ENCODE assay signal across 8 mouse cellular contexts in genomic region chr2:164878509-164879227, GRCm38 (mm10). TPM values are rescaled to one million over a fixed set of nuclear protein-coding genes. Genes with fewer than 3 reads are reported as not detected.
DNase-seq lines count a peak whose midpoint lies in the region; ATAC-seq and TF ChIP-seq lines count a peak whose summit lies in the region.

No protein-coding gene starts in this region.

- H3K36me3 ChIP-seq in spleen, adult 2 months (ENCODE audit: control insufficient read depth, insufficient read depth, low read length): peaks cover 2% of the 10 kb centered on the region; the same call in 1 of the 2 replicates

- DNase-seq in layer of hippocampus, adult 11-12 months (ENCODE audit: low spot score): peak; percentile 57
- DNase-seq in layer of hippocampus, adult 9-10 months (ENCODE audit: low spot score): no peak
- peak; percentile 73 to 76 for DNase-seq in heart, postnatal 10 days
- DNase-seq in kidney, postnatal 4 days: peak; percentile 72 to 82
- peak in 1 of 2 experiments; percentile 45 for DNase-seq in spleen, adult 2 months (ENCODE audit: low read depth in 1 of 2, low spot score in 2 of 2)

- no peaks in the 10 kb centered on the region for H3K27me3 ChIP-seq in spleen, adult 2 months (ENCODE audit: control insufficient read depth, insufficient read depth, low read length)

- H3K4me3 ChIP-seq in bone marrow macrophage, adult 2 months (ENCODE audit: insufficient read depth, low read length): peak overlapping the region; percentile 83
- peak overlapping the region; percentile 71 for H3K4me3 ChIP-seq in embryonic fibroblast, embryonic 13.5 days (ENCODE audit: insufficient read depth, low read length)
- H3K4me3 ChIP-seq in spleen, adult 2 months (ENCODE audit: extremely low read depth, insufficient read depth, insufficient read length): peak overlapping the region; percentile 96

- intact Hi-C loops in heart, postnatal 10 days (cut with DNase I): loop anchor here (1.0 kb wide), 1 partner anchor 45 kb away; the partner anchor contains the start of gene Neurl2

- ATAC-seq in megakaryocyte-erythroid progenitor cell, adult 5-6 weeks (replicated peaks; ENCODE audit: low FRiP score, low TSS enrichment, poor library complexity, severe bottlenecking): peak; percentile 54

- no peak for TF ChIP-seq CTCF in bone marrow macrophage, adult 2 months (IDR thresholded peaks at IDR 0.05; ENCODE audit: low read depth, low read length)
- no peak for TF ChIP-seq CTCF in embryonic fibroblast, embryonic 13.5 days (IDR thresholded peaks at IDR 0.05; ENCODE audit: borderline replicate concordance, insufficient read depth, low read length)
- TF ChIP-seq CTCF in spleen, adult 2 months (IDR thresholded peaks at IDR 0.05; ENCODE audit: extremely low read depth, insufficient read depth, insufficient read length, insufficient replicate concordance): no peak

- peak overlapping the region; percentile 97 for H3K27ac ChIP-seq in bone marrow macrophage, adult 2 months (ENCODE audit: insufficient read depth, low read depth, low read length)
- H3K27ac ChIP-seq in embryonic fibroblast, embryonic 13.5 days (ENCODE audit: insufficient read depth, low read length): peak overlapping the region; percentile 15; the same call in 1 of the 2 replicates
- H3K27ac ChIP-seq in spleen, adult 2 months (ENCODE audit: insufficient read depth, low read length): peak overlapping the region; percentile 84

- TF ChIP-seq POLR2A in bone marrow macrophage, adult 2 months (IDR thresholded peaks at IDR 0.05; ENCODE audit: borderline replicate concordance, low read depth, low read length): no peak
- TF ChIP-seq POLR2A in embryonic fibroblast, embryonic 13.5 days (IDR thresholded peaks at IDR 0.05; ENCODE audit: low read depth, low read length): 0 out of 2 replicates have a peak, but pooled peaks have one; percentile 60
- no peak; the same call in 1 of the 2 replicates for TF ChIP-seq POLR2A in spleen, adult 2 months (IDR thresholded peaks at IDR 0.05; ENCODE audit: low read depth, low read length)

- under 1% methylated on average over 28 of the region's 28 CpGs for WGBS in spleen, adult 2 months

- H3K4me1 ChIP-seq in bone marrow macrophage, adult 2 months (ENCODE audit: control insufficient read depth, insufficient read depth, low read length): peaks cover 46% of the 10 kb centered on the region
- peaks cover 4% of the 10 kb centered on the region for H3K4me1 ChIP-seq in embryonic fibroblast, embryonic 13.5 days (ENCODE audit: control insufficient read depth, insufficient read depth, low read length)
- peaks cover 13% of the 10 kb centered on the region; the same call in 1 of the 2 replicates for H3K4me1 ChIP-seq in spleen, adult 2 months (ENCODE audit: control insufficient read depth, insufficient read depth, insufficient read length)

RNA-seq across cellular contexts. Expression of gene Pcif1, which starts 0.4 kb away (rescaled TPM):
- polyA plus RNA-seq in bone marrow macrophage, adult 2 months (2012; ENCODE audit: insufficient read depth, insufficient read length, missing spikeins): 27.1 and 27.6 TPM in 2 replicates
- polyA plus RNA-seq in embryonic fibroblast, embryonic 13.5 days (2011; ENCODE audit: insufficient read length, low read depth, missing spikeins): 18.2 and 18.3 TPM in 2 replicates
- total RNA-seq in heart, postnatal 10 days (2021): 10 to 100 TPM; 42.2 to 45.1 TPM
- 59.0 and 61.7 TPM in 2 replicates for total RNA-seq in megakaryocyte-erythroid progenitor cell, adult 5-6 weeks (2014; fragmentation: Nextera tagmentation)
- 13.2 and 16.3 TPM in 2 replicates for total RNA-seq in megakaryocyte-erythroid progenitor cell, adult 5-6 weeks (2017)
- 33.2 and 36.7 TPM in 2 replicates for polyA plus RNA-seq in spleen, adult 2 months (2012; rRNA removed)

RNA-seq across cellular contexts. Expression of gene Pltp, which starts 21.2 kb away (rescaled TPM):
- 1,260 and 1,371 TPM in 2 replicates for polyA plus RNA-seq in bone marrow macrophage, adult 2 months (2012; ENCODE audit: insufficient read depth, insufficient read length, missing spikeins)
- 26.5 and 39.5 TPM in 2 replicates for polyA plus RNA-seq in embryonic fibroblast, embryonic 13.5 days (2011; ENCODE audit: insufficient read length, low read depth, missing spikeins)
- 10 to 100 TPM; 39.1 to 40.9 TPM for total RNA-seq in heart, postnatal 10 days (2021)
- not detected in 2 replicates for total RNA-seq in megakaryocyte-erythroid progenitor cell, adult 5-6 weeks (2014; fragmentation: Nextera tagmentation)
- not detected in 2 replicates for total RNA-seq in megakaryocyte-erythroid progenitor cell, adult 5-6 weeks (2017)
- polyA plus RNA-seq in spleen, adult 2 months (2012; rRNA removed): 48.3 and 51.8 TPM in 2 replicates

RNA-seq across cellular contexts. Expression of gene Zfp335, which starts 32.9 kb away (rescaled TPM):
- polyA plus RNA-seq in bone marrow macrophage, adult 2 months (2012; ENCODE audit: insufficient read depth, insufficient read length, missing spikeins): 14.0 and 14.5 TPM in 2 replicates
- polyA plus RNA-seq in embryonic fibroblast, embryonic 13.5 days (2011; ENCODE audit: insufficient read length, low read depth, missing spikeins): 11.0 and 11.9 TPM in 2 replicates
- total RNA-seq in heart, postnatal 10 days (2021): 10 to 100 TPM; 11.5 to 12.2 TPM
- total RNA-seq in megakaryocyte-erythroid progenitor cell, adult 5-6 weeks (2014; fragmentation: Nextera tagmentation): 23.5 and 27.2 TPM in 2 replicates
- total RNA-seq in megakaryocyte-erythroid progenitor cell, adult 5-6 weeks (2017): 5.8 and 8.6 TPM in 2 replicates
- polyA plus RNA-seq in spleen, adult 2 months (2012; rRNA removed): 37.8 and 47.5 TPM in 2 replicates

RNA-seq across cellular contexts. Expression of gene Neurl2, which starts 45.4 kb away (rescaled TPM):
- 21.0 and 25.4 TPM in 2 replicates for polyA plus RNA-seq in bone marrow macrophage, adult 2 months (2012; ENCODE audit: insufficient read depth, insufficient read length, missing spikeins)
- 5.0 and 7.4 TPM in 2 replicates for polyA plus RNA-seq in embryonic fibroblast, embryonic 13.5 days (2011; ENCODE audit: insufficient read length, low read depth, missing spikeins)
- 10 to 100 TPM; 26.4 to 35.8 TPM for total RNA-seq in heart, postnatal 10 days (2021)
- 0.26 and 1.8 TPM in 2 replicates for total RNA-seq in megakaryocyte-erythroid progenitor cell, adult 5-6 weeks (2014; fragmentation: Nextera tagmentation)
- total RNA-seq in megakaryocyte-erythroid progenitor cell, adult 5-6 weeks (2017): 2.3 TPM in 1 of 2 replicates, not detected in the other
- polyA plus RNA-seq in spleen, adult 2 months (2012; rRNA removed): 5.7 and 9.6 TPM in 2 replicates

RNA-seq across cellular contexts. Expression of gene Ctsa, which starts 46.0 kb away (rescaled TPM):
- polyA plus RNA-seq in bone marrow macrophage, adult 2 months (2012; ENCODE audit: insufficient read depth, insufficient read length, missing spikeins): 632 and 760 TPM in 2 replicates
- 250 and 288 TPM in 2 replicates for polyA plus RNA-seq in embryonic fibroblast, embryonic 13.5 days (2011; ENCODE audit: insufficient read length, low read depth, missing spikeins)
- total RNA-seq in heart, postnatal 10 days (2021): 100 to 1,000 TPM; 108 to 116 TPM
- total RNA-seq in megakaryocyte-erythroid progenitor cell, adult 5-6 weeks (2014; fragmentation: Nextera tagmentation): 63.5 and 87.0 TPM in 2 replicates
- 40.0 and 58.0 TPM in 2 replicates for total RNA-seq in megakaryocyte-erythroid progenitor cell, adult 5-6 weeks (2017)
- polyA plus RNA-seq in spleen, adult 2 months (2012; rRNA removed): 318 and 362 TPM in 2 replicates

Comparison
In these comparisons a context has a peak if more than half of its experiments do, and no peak if none do; other contexts are left out.
1. H3K27ac ChIP-seq: peak in every context shown above with its lines; median percentile 97 in bone marrow macrophage, adult 2 months; 84 in spleen, adult 2 months; 15 in embryonic fibroblast, embryonic 13.5 days.
2. RNA of gene Pltp, which starts 21.2 kb away (polyA plus RNA-seq): 1,260 to 1,371 TPM in bone marrow macrophage, adult 2 months; 48.3 to 51.8 TPM in spleen, adult 2 months and 26.5 to 39.5 TPM in embryonic fibroblast, embryonic 13.5 days; every median in the first group is over 10 times any median in the second.
3. Peak in every context shown above with its lines, with median percentiles within 50 percentile points of each other: H3K4me3 ChIP-seq.